Mouse (Mus musculus): ENCODE measurements around the gene Depdc1a.
"Not testable (repeated sequence)": the region's sequence is repeated elsewhere in the genome, so short reads cannot be mapped to it uniquely, and the experiment has no call there.

The Depdc1a gene

DNA sequence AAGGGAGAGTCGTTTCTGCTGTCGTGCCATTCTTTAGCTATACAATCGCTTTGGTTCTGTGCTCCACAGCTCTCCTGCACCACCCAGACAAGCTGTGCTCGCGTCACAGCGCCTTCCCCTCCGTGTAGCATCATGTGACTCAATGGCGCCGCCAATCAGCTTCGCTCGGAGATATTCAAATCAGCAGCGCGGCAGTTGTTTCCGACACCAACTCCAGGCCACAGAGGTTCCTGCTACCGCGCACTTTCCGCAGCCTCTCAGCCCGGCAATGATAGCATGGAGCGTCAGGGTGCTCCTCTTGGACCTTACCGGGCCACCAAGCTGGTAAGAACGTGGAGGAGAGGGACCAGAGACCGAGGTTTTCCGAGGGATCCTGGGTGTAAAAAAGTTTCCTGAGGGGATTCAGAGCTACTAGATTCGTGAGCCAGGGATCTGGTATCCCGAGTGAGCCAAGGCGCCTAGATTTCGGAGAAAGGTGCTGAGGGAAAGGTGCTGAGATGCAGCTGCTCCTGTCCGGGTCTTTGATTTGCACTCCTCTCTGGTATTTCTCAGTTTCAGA is at the start of gene Depdc1a:
Gene Depdc1a, plus strand, starts transcription at position 191 of the 559 bp plus-strand sequence.
- peak; percentile 81 for DNase-seq (ENCODE audit: low read depth)

DNA sequence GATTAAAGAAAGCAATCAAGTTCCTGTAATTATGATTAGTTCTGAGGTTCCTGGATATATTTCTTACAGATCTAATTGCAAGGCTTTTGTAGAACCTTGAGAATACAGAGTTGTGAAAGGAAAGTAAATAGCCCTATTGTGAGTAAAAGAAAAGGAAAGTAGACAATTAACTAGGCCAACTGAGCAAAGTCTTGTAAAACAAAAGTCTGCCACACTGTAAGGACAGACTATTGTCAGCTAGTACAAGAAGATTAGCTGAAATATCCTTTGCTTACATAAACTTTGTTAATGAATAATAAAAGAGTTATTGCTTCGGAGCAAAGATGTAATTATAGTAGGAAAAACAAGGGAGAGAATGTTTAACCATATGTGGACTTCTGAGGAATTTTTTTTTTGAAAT is 25.2 kb upstream of the Depdc1a start:
- no peak for DNase-seq (ENCODE audit: low read depth)

DNA sequence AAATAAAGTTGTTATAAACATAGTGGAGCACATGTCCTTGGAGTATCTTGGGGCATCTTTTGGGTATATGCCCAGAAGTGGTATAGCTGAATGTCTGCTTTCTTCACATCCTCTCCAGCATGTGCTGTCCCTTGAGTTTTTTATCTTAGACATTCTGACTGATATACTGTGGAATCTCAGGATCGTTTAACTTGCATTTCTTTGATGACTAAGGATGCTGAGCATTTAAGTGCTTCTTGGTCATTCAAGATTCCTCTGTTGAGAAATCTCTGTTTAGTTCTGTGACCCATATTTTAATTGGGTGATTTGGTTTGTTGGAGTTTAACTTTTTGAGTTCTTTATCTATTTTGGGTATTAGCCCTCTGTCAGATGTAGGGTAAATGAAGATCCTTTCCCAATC is 19.8 kb upstream of the Depdc1a start:
- DNase-seq (ENCODE audit: low read depth): no peak

DNA sequence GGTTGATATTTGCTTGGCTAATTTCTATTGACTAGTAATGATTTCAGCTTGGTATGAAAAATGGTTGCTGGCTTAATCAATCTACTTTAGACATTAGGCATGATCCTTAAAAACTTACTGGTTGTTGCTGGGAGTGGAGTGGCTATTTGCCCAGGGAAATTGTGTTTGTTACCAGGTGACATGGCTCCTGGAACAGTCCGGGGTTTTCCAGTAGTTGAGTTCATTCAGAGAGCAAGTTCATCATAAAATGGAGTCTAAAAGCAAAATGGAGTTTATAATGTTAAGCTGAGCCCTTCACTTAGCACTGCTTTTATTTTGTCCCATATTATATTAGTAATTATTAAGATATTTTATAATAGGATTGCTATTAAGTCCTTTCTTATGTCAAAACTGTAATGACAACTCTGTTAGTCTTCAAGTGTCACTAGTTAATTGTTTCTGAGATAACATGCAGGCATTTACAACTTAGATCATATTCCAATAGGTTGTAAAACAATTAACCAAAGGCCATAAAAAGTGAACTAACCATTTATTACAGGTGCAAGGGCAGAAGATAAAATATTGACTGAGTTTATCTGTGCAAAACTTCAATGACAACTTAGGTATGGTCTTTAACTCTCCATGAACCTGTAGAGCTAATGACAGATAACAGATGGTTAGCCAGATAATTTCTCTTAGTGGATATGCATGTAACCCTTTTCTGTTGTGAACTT is 17.8 kb upstream of the Depdc1a start:
- DNase-seq (ENCODE audit: low read depth): no peak

DNA sequence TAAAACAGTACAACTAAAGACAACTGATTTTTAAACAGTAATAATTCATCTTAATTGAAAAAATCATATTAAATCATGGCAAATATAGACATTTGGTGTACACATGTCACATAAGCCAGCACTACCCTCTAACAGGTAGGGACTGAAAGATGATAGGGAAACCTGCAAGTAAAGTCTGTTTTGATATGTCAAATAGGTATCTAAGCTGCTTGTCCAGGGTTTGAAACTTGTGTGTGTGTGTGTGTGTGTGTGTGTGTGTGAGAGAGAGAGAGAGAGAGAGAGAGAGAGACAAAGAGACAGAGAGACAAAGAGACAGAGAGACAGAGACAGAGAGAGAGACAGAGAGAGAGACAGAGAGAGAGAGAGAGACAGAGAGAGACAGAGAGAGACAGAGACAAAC is 524 bp upstream of the Depdc1a start:
- DNase-seq (ENCODE audit: low read depth): not testable (repeated sequence)

DNA sequence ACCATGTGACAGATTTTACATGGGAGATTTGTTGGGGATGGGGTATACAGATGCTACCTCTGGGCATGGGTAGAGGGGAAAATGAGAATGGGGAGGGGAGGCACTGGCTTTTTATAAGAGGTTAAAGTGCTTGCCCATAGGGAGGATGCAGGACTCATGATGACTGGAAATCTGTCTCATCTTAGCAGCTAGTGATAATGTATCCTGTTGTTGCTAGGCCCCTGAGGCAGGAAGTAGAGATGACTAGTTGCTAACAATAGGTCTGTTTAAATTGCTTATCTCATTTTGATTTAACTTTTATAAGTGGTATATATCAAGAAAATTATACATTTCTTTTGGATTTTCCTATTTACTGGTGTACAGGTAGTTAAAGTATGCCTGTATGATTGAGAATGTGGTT is 13.7 kb downstream of the Depdc1a start:
- DNase-seq (ENCODE audit: low read depth): no peak

DNA sequence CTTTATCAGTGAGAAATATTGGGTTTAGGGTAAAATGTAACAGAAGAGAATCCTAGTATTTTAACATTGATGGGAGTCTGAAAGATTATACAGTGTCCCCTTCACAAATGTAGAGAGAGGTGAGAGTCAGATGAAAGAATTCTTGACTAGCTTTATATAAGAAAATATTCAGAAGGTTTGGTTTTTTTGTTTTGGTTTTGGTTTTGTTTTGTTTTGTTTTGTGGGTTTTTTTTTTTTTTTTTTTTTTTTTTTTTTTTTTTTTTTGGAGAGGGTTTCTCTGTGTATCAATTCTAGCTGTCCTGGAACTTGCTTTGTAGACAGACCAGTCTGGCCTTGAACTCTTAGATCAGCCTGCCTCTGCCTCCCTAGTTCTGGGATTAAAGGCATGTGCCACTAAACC is 33.3 kb downstream of the Depdc1a start:
- no peak for DNase-seq (ENCODE audit: low read depth)

DNA sequence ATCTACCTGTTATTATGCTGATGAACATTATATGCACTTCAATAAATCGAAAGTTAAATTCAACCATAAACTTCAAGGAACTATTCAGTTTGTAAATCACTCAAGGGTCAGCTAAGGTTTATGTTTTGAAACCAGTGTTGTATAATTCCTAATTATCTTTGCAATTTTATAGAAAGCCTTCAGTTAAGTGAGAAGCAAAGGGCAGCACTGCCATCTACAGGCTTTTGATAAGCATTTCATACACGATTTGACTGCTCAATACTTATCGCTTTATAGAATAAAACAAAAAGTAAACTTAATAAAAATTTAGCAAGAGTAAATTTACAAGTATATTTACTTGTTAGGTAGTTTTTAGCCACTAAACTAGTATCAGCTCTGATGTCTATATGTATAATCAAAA is 53.1 kb downstream of the Depdc1a start:
- peak; percentile 26 for DNase-seq (ENCODE audit: low read depth)

DNA sequence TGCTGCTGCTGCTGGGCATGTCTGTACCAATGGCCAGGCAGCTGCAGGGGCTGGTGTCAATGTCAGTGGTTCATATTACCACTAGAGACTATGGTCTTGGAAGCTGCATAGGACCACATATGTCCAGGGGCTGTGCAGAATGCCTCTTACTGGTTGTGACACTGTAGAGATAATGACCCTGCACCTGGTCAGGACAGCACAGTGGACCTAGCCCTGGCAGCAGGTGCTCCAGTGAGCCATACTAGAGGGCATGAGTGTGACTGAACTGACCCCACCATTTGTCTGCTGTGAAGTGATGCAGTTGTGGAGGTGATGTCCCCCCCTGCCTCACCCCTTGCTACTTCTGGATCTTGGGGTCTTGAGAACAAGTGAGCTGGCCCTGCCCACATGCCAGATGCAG is 55.0 kb downstream of the Depdc1a start:
- DNase-seq (ENCODE audit: low read depth): no peak

Data from fibroblast of lung, adult 2 months (primary cell).